In the genomic region with DNA sequence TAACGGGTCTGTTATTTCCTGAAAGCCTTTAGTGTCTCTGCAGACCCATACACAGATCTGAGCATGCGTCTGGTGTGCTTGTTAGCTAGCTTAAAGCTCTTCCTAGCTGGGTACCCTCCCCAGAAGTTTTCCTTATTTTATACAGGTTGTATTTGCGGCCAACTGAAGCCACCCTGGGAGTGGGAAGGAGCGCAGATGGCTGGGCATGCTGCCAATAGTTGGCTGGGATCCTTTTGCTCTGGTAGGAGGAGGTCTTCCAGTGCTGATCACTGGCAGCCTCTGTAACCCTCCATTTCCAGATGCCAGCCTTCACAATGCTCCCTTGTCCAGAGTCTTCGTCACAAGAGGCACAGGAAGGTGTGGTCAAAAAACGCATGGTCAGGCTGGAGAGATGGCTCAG, we compare ENCODE assay signal across 8 mouse cellular contexts. TPM values are rescaled to one million over a fixed set of nuclear protein-coding genes. Genes with fewer than 3 reads are reported as not detected.
DNase-seq lines count a peak whose midpoint lies in the region.

No protein-coding gene starts in this region.

- peak; percentile 57 to 60 for DNase-seq in heart, adult 18-20 months
- no peak for DNase-seq in heart, adult 8-10 months (ENCODE audit: low spot score)
- DNase-seq in brain, embryonic 18.5 days (ENCODE audit: low read depth, low spot score), result peak; percentile 47
- DNase-seq in frontal cortex, postnatal 25 days (ENCODE audit: low spot score in 2 of 2), result peak; percentile 25 to 39
- DNase-seq in kidney, postnatal 25 days, result peak; percentile 61 to 65
- peak; percentile 52 for DNase-seq in lung, postnatal 10 days
- DNase-seq in testis, postnatal 10 days (ENCODE audit: low spot score), result peak; percentile 74
- no peak for DNase-seq in gastrocnemius, postnatal 25 days

RNA-seq across cellular contexts. Expression of gene Gm35549, which starts 7.0 kb away (rescaled TPM):
- not detected for total RNA-seq in heart, adult 18-20 months (2021)
- total RNA-seq in heart, adult 8-10 months (2022), result not detected
- total RNA-seq in gastrocnemius, postnatal 25 days (2021), result not detected

RNA-seq across cellular contexts. Expression of gene Zfp445, which starts 29.0 kb away (rescaled TPM):
- total RNA-seq in heart, adult 18-20 months (2021), result 10 to 100 TPM; 55.1 to 62.7 TPM
- total RNA-seq in heart, adult 8-10 months (2022), result 10 to 100 TPM; 66.2 to 94.7 (median 75.8) TPM
- 10 to 100 TPM; 31.3 to 34.4 TPM for total RNA-seq in gastrocnemius, postnatal 25 days (2021)

RNA-seq across cellular contexts. Expression of gene Tcaim, which starts 31.5 kb away (rescaled TPM):
- 10 to 100 TPM; 45.2 to 47.6 TPM for total RNA-seq in heart, adult 18-20 months (2021)
- 10 to 100 TPM; 45.2 to 50.8 (median 46.9) TPM for total RNA-seq in heart, adult 8-10 months (2022)
- 10 to 100 TPM; 27.6 to 29.4 TPM for total RNA-seq in gastrocnemius, postnatal 25 days (2021)

RNA-seq across cellular contexts. Expression of gene Zkscan7, which starts 48.7 kb away (rescaled TPM):
- 1 to 10 TPM; 6.3 to 6.8 TPM for total RNA-seq in heart, adult 18-20 months (2021)
- total RNA-seq in heart, adult 8-10 months (2022), result 1 to 10 TPM; 4.1 to 7.8 (median 6.6) TPM
- 1 to 10 TPM; 4.2 to 4.4 TPM for total RNA-seq in gastrocnemius, postnatal 25 days (2021)

Comparison
In these comparisons a context has a peak if more than half of its experiments do, and no peak if none do; other contexts are left out.
1. DNase-seq: peak in heart, adult 18-20 months (2 of 2), brain, embryonic 18.5 days (single experiment), frontal cortex, postnatal 25 days (2 of 2), kidney, postnatal 25 days (2 of 2), lung, postnatal 10 days (single experiment) and testis, postnatal 10 days (single experiment); none in heart, adult 8-10 months (single experiment) and gastrocnemius, postnatal 25 days (single experiment).